Mouse (Mus musculus) cerebral cortex, adult 2 months (tissue): ENCODE data around the gene Nat8f2.

Experiments used
- WGBS: fragments of 180-500 bp; shearing (Covaris S2); methylation state at CpG from one replicate; pipeline ENCODE4 v1.1.7; 2018; 5-methylcytosine and 5-hydroxymethylcytosine counted together

Nat8f2 gene

DNA sequence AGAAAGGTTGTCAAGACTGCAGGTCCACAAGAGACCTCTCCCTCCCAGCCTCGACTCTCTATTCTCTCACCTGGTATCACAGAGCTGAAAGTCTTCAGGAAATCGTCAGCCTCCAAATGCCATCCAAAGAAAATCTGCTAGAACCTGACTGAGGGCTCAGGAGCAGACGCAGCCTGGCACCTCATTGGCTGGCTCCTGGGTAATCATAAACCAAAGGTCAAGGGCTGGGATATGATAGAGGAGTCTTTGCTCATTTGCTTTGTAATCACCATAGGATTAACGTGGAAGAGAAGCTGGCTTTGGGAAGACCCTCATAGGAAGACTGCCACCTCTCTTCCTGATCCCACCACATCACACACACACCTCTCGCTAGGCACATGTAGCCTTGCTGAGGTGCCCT lies 48.1 kb downstream of the Nat8f2 start, which contains the start of the genes Nat8f6 and Nat8f5:
TSS of gene Nat8f6 (minus strand) at position 118 of the 400 bp plus-strand sequence.
TSS of gene Nat8f5 (minus strand) at position 136 of the 400 bp plus-strand sequence.
- 93% methylated on average over 5 of the region's 5 CpGs for WGBS

DNA sequence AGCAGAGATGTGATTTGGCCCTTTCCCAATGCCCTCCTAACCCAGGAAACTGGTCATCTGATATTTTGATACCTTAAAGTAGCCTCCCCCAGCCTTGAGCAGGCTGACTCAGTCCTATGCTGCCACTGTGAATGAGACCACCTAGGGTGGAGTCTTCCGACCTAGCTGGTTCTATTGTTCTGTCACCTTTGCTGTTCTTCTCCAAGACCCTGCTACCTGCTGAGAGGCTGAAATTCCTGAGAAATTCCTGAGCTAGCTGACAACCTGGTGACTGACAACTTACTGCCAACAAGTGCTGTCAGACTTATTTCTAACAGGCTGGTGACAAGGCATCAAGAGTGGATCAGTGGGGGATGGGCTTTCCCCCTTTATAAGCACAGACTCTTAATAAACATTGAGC lies 50.6 kb downstream of the Nat8f2 start:
- WGBS: 56% methylated on average over 1 of the region's 1 CpGs
